Mouse (Mus musculus) C2C12 (cell line): ENCODE results near the gene Lmntd1.

Source experiments
- CTCF ChIP-seq: IDR thresholded peaks from one replicate; pipeline ENCODE4 v1.5.1; 2011; ENCODE audit not compliant: control insufficient read depth, insufficient read depth, insufficient read length
- MAX ChIP-seq: IDR thresholded peaks from one replicate; pipeline ENCODE4 v1.6.1; 2011; ENCODE audit warnings: mild to moderate bottlenecking, control low read depth
- MYOD1 ChIP-seq: IDR thresholded peaks from one replicate; pipeline ENCODE4 v1.6.1; 2011; ENCODE audit warnings: low read depth; ENCODE audit not compliant: control insufficient read depth, insufficient read length
- USF1 ChIP-seq: IDR thresholded peaks from one replicate; pipeline ENCODE4 v1.6.1; 2011; ENCODE audit warnings: low read depth, mild to moderate bottlenecking, control low read depth, moderate library complexity

- TF ChIP-seq CTCF (no peak), MYOD1 (no peak), MAX (no peak), USF1 (no peak)
These were observed 130.8 kb downstream of the Lmntd1 start for GRCm38 (mm10) chr6:145483318-145483674.
